Mouse (Mus musculus) thymus, postnatal 4 days (tissue): ENCODE data around the gene Amigo2.

Source experiments
- DNase-seq: peaks from one replicate; pipeline ENCODE4 v3.0.0; 2021

Gene Amigo2

GRCm38 (mm10) chr15:97266236-97266845, 19.3 kb upstream of the Amigo2 start:
- no peak for DNase-seq

GRCm38 (mm10) chr15:97262251-97262650, 15.2 kb upstream of the Amigo2 start:
- DNase-seq = no peak

GRCm38 (mm10) chr15:97259968-97260597, 13.0 kb upstream of the Amigo2 start:
- no peak for DNase-seq

GRCm38 (mm10) chr15:97259300-97259699, 12.2 kb upstream of the Amigo2 start:
- DNase-seq = no peak

- DNase-seq = no peak
These were observed 11.6 kb upstream of the Amigo2 start for GRCm38 (mm10) chr15:97258483-97259230.

GRCm38 (mm10) chr15:97257206-97257775, 10.2 kb upstream of the Amigo2 start:
- DNase-seq = no peak

- no peak for DNase-seq
These were observed 9.3 kb upstream of the Amigo2 start for GRCm38 (mm10) chr15:97256411-97256810.

- DNase-seq = no peak
These were observed 8.7 kb upstream of the Amigo2 start for GRCm38 (mm10) chr15:97255800-97256199.

- no peak for DNase-seq
These were observed 7.3 kb upstream of the Amigo2 start for GRCm38 (mm10) chr15:97254375-97254774.

GRCm38 (mm10) chr15:97252493-97253034, 5.5 kb upstream of the Amigo2 start:
- DNase-seq = peak; percentile 68

- DNase-seq = no peak
These were observed 2.2 kb upstream of the Amigo2 start for GRCm38 (mm10) chr15:97249322-97249721.

- DNase-seq = peak; percentile 30
These were observed 1.2 kb upstream of the Amigo2 start for GRCm38 (mm10) chr15:97248296-97248695.

- no peak for DNase-seq
These were observed 689 bp upstream of the Amigo2 start for GRCm38 (mm10) chr15:97247791-97248161.

GRCm38 (mm10) chr15:97246256-97246655, 831 bp downstream of the Amigo2 start:
- peak; percentile 33 for DNase-seq

- DNase-seq = no peak
These were observed 1.7 kb downstream of the Amigo2 start for GRCm38 (mm10) chr15:97245392-97245791.

- peak; percentile 83 for DNase-seq
These were observed 10.1 kb downstream of the Amigo2 start for GRCm38 (mm10) chr15:97236943-97237342.

- DNase-seq = peak; percentile 78
These were observed 11.9 kb downstream of the Amigo2 start for GRCm38 (mm10) chr15:97235183-97235582.

GRCm38 (mm10) chr15:97234076-97234475, 13.0 kb downstream of the Amigo2 start:
- DNase-seq = no peak

GRCm38 (mm10) chr15:97229494-97230077, 17.5 kb downstream of the Amigo2 start:
- no peak for DNase-seq

- no peak for DNase-seq
These were observed 23.1 kb downstream of the Amigo2 start for GRCm38 (mm10) chr15:97224003-97224402.

- DNase-seq = no peak
These were observed 23.7 kb downstream of the Amigo2 start for GRCm38 (mm10) chr15:97223431-97223830.

- DNase-seq = no peak
These were observed 30.2 kb downstream of the Amigo2 start for GRCm38 (mm10) chr15:97216843-97217242.
